Mouse (Mus musculus): ENCODE results near the gene Socs2.

- TF ChIP-seq CTCF (IDR thresholded peaks at IDR 0.05; ENCODE audit: low read depth) = no peak
- no peak for TF ChIP-seq EP300 (IDR thresholded peaks at IDR 0.05; ENCODE audit: low read depth)
Observed at GRCm38 (mm10) chr10:95396356-95396755, 20.6 kb downstream of the Socs2 start.
